Mouse (Mus musculus) liver, embryonic 14.5 days (tissue): ENCODE data around the gene Btbd16. TPM values are rescaled to one million over a fixed set of nuclear protein-coding genes. Genes with fewer than 3 reads are reported as not detected.

Experiments used
- ATAC-seq: fragments of 200-750 bp; cut with Nextera tagmentation; 2 replicates; pipeline ENCODE4 v1.8.0; 2017; ENCODE audit warnings: moderate number of reproducible peaks, mild to moderate bottlenecking, moderate library complexity; ENCODE audit not compliant: insufficient read depth
- DNase-seq, 3 experiments: peaks; one replicate each; pipeline ENCODE4 v3.0.0-alpha.2; 2012 to 2013; ENCODE audit warnings: low read depth in 3 of 3, low spot score in 3 of 3
- H3K27ac ChIP-seq: fragments of 300-500 bp; sonication (generic); 2 replicates; pipeline ENCODE4 v1.5.1; 2014; ENCODE audit warnings: moderate library complexity, mild to moderate bottlenecking, control low read depth, inconsistent platforms
- H3K27me3 ChIP-seq: fragments of 300-500 bp; sonication (generic); 2 replicates; pipeline ENCODE4 v1.6.1; 2014; ENCODE audit warnings: mild to moderate bottlenecking, low read length, moderate library complexity; ENCODE audit not compliant: control insufficient read depth, insufficient read depth
- H3K36me3 ChIP-seq: fragments of 300-500 bp; sonication (generic); replicated peaks from 2 replicates; pipeline ENCODE4 v1.6.1; 2014; ENCODE audit warnings: low read depth; ENCODE audit not compliant: control insufficient read depth, insufficient read depth
- H3K4me1 ChIP-seq, 2 experiments: fragments of 200-500 bp in 1 of 2; fragments of 300-500 bp in 1 of 2; sonication (generic) in 1 of 2; replicated peaks; 2 replicates each; pipeline ENCODE4 v1.6.1; 2012 to 2014; ENCODE audit warnings: antibody characterized with exemption in 1 of 2, inconsistent platforms in 1 of 2, low read length in 1 of 2; ENCODE audit not compliant: control insufficient read depth in 2 of 2, insufficient read depth in 2 of 2
- H3K4me2 ChIP-seq: fragments of 300-500 bp; sonication (generic); 2 replicates; pipeline ENCODE4 v1.6.1; 2014; ENCODE audit warnings: low read depth, mild to moderate bottlenecking, control low read depth, moderate library complexity
- H3K4me3 ChIP-seq, 2 experiments: fragments of 200-500 bp in 1 of 2; fragments of 300-500 bp in 1 of 2; sonication (generic) in 1 of 2; 2 replicates each; pipeline ENCODE4 v1.5.1; 2012 to 2014; ENCODE audit warnings: low read depth in 2 of 2, low read length in 2 of 2, mild to moderate bottlenecking in 2 of 2, control low read depth in 1 of 2, inconsistent platforms in 1 of 2, moderate library complexity in 1 of 2; ENCODE audit not compliant: insufficient read depth in 1 of 2
- H3K9ac ChIP-seq: fragments of 300-500 bp; sonication (generic); replicated peaks from 2 replicates; pipeline ENCODE4 v1.6.1; 2014; ENCODE audit warnings: mild to moderate bottlenecking, control low read depth, moderate library complexity
- H3K9me3 ChIP-seq: fragments of 300-500 bp; sonication (generic); 2 replicates; pipeline ENCODE4 v1.6.1; 2016; ENCODE audit warnings: low read length, mixed read lengths; ENCODE audit not compliant: control insufficient read depth
- CTCF ChIP-seq: IDR thresholded peaks from 2 replicates; pipeline ENCODE4 v1.5.1; 2016; ENCODE audit warnings: antibody characterized with exemption, low read depth, control low read depth
- EP300 ChIP-seq: IDR thresholded peaks from 2 replicates; pipeline ENCODE4 v1.6.1; 2016; ENCODE audit warnings: antibody characterized with exemption, low read depth
- WGBS: fragments of 180-500 bp; shearing (Covaris S2); extraction: QIAGEN DNeasy Blood & Tissue Kit; methylation state at CpG from one replicate; pipeline ENCODE4 v1.1.7; 2014; ENCODE audit not compliant: insufficient replicate concordance; 5-methylcytosine and 5-hydroxymethylcytosine counted together
- polyA plus RNA-seq, 2 experiments: library from polyadenylated mRNA; depleted of rRNA in 1 of 2; stranded (reverse) in 1 of 2; unstranded in 1 of 2; fragments of >200 nt; fragmentation: Nextera tagmentation in 1 of 2; extraction: Ambion mirVana in 1 of 2; gene quantifications; 2 replicates each; pipeline versions ENCODE4 v1.2.1 to v1.2.3; 2012 to 2014

Btbd16 gene
- polyA plus RNA-seq, 2 experiments, result 0.05 TPM; not detected in 1

DNA sequence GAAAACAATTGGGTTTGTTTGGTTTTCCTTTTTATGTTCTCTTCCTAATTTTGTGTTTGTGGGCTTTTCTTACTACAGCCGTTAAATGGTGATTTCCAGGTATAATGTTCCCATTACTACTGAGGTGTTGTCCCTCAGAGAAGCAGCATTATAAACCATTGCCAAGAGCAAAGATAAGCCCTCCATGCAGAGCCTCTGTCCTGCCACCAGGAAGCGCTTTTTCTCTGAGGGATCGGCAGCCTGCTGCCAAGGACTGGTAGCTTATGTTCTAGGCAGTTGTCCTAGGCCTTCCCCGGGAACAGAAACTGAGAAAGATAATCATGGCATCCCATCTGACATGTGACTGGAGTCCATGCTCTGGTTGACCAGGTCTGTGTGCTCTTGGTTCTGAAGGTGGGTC is 24.7 kb upstream of the Btbd16 start:
- Histone ChIP-seq H3K4me1 (peaks cover 0 to 3% of the 10 kb centered on the region in 2 experiments; a peak in 1 of 4 replicates), H3K4me2 (no peak overlapping the region), H3K27ac (no peak overlapping the region), H3K4me3 (no peak overlapping the region), H3K27me3 (no peaks in the 10 kb centered on the region), H3K36me3 (no peaks in the 10 kb centered on the region), H3K9ac (no peak overlapping the region), H3K9me3 (no peaks in the 10 kb centered on the region)
- no peak for DNase-seq
- ATAC-seq, result no peak
- no peak for TF ChIP-seq CTCF
- TF ChIP-seq EP300, result no peak
- WGBS, result 66% methylated on average over 4 of the region's 4 CpGs

- Histone ChIP-seq H3K9me3 (no peaks in the 10 kb centered on the region), H3K36me3 (no peaks in the 10 kb centered on the region), H3K27me3 (no peaks in the 10 kb centered on the region), H3K4me1 (peaks cover 0 to 3% of the 10 kb centered on the region in 2 experiments; a peak in 1 of 4 replicates), H3K4me3 (no peak overlapping the region), H3K9ac (no peak overlapping the region), H3K4me2 (no peak overlapping the region), H3K27ac (no peak overlapping the region)
- ATAC-seq (no peak), DNase-seq (no peak)
- 65% methylated on average over 17 of the region's 17 CpGs for WGBS
- TF ChIP-seq CTCF, result no peak
- no peak for TF ChIP-seq EP300
Measured at GRCm38 (mm10) chr7:130750752-130751490, 22.9 kb upstream of the Btbd16 start.

- no peaks in the 10 kb centered on the region for H3K36me3 ChIP-seq
- ATAC-seq (no peak), DNase-seq (no peak)
- peaks cover 0 to 3% of the 10 kb centered on the region in 2 experiments; a peak in 1 of 4 replicates for H3K4me1 ChIP-seq
- H3K4me2 ChIP-seq, result no peak overlapping the region
- no peaks in the 10 kb centered on the region for H3K9me3 ChIP-seq
- H3K27ac ChIP-seq, result no peak overlapping the region
- TF ChIP-seq EP300 (no peak), CTCF (no peak)
- H3K9ac ChIP-seq, result no peak overlapping the region
- no peak overlapping the region for H3K4me3 ChIP-seq
- H3K27me3 ChIP-seq, result no peaks in the 10 kb centered on the region
- WGBS, result 62% methylated on average over 9 of the region's 9 CpGs
Measured at GRCm38 (mm10) chr7:130751678-130752077, 22.2 kb upstream of the Btbd16 start.

GRCm38 (mm10) chr7:130754790-130755189 is 19.1 kb upstream of the Btbd16 start:
- ATAC-seq (no peak), DNase-seq (no peak)
- Histone ChIP-seq H3K27me3 (no peaks in the 10 kb centered on the region), H3K9ac (no peak overlapping the region), H3K9me3 (no peaks in the 10 kb centered on the region), H3K27ac (no peak overlapping the region), H3K4me1 (peaks cover 0 to 3% of the 10 kb centered on the region in 2 experiments; a peak in 1 of 4 replicates), H3K36me3 (no peaks in the 10 kb centered on the region), H3K4me3 (no peak overlapping the region), H3K4me2 (no peak overlapping the region)
- no peak for TF ChIP-seq EP300
- peak; percentile 30 for TF ChIP-seq CTCF
- 80% methylated on average over 2 of the region's 2 CpGs for WGBS

GRCm38 (mm10) chr7:130756343-130756835 is 17.5 kb upstream of the Btbd16 start:
- Histone ChIP-seq H3K27me3 (no peaks in the 10 kb centered on the region), H3K36me3 (no peaks in the 10 kb centered on the region), H3K4me3 (no peak overlapping the region), H3K9ac (no peak overlapping the region), H3K27ac (no peak overlapping the region), H3K9me3 (no peaks in the 10 kb centered on the region), H3K4me2 (no peak overlapping the region), H3K4me1 (no peaks in the 10 kb centered on the region)
- 43% methylated on average over 7 of the region's 7 CpGs for WGBS
- DNase-seq, result no peak
- no peak for ATAC-seq
- TF ChIP-seq EP300, result no peak
- TF ChIP-seq CTCF, result no peak
